Mouse (Mus musculus): ENCODE results near the gene 9630041A04Rik. TPM values are rescaled to one million over a fixed set of nuclear protein-coding genes. Genes with fewer than 3 reads are reported as not detected.

The 9630041A04Rik gene
- polyA plus RNA-seq (2015; fragmentation: Nextera tagmentation; extraction: Ambion mirVana) = not detected in 2 replicates

- Histone ChIP-seq H3K9ac (ENCODE audit: low read depth, low read length) (no peak within 1 kb of the TSS), H3K36me3 (ENCODE audit: insufficient read depth, low read length) (no peaks in the 10 kb centered on the region), H3K4me1 (replicated peaks; ENCODE audit: insufficient read depth, low read length) (no peaks in the 10 kb centered on the region), H3K27ac (no peak within 1 kb of the TSS), H3K4me3 (replicated peaks; ENCODE audit: low read depth, low read length) (no peak within 1 kb of the TSS), H3K4me2 (ENCODE audit: low read length) (peak within 1 kb of the TSS; percentile 34; the same call in 1 of the 2 replicates), H3K27me3 (ENCODE audit: insufficient read depth, low read length) (no peaks in the 10 kb centered on the region), H3K9me3 (replicated peaks; ENCODE audit: low read length) (no peaks in the 10 kb centered on the region)
- TF ChIP-seq CTCF (IDR thresholded peaks at IDR 0.05; ENCODE audit: low read depth) = no peak
- WGBS = 59% methylated on average over 15 of the region's 15 CpGs
- ATAC-seq (replicated peaks; ENCODE audit: low FRiP score, low read depth) = no peak; the same call in 1 of the 2 replicates
- DNase-seq (ENCODE audit: low spot score) = no peak
Observed at GRCm38 (mm10) chr9:101861596-101862471, at the start of gene 9630041A04Rik. TSS of gene 9630041A04Rik (plus strand) at chr9:101861841.

GRCm38 (mm10) chr9:101823896-101824295 lies 37.7 kb upstream of the 9630041A04Rik start:
- no peak for TF ChIP-seq CTCF (IDR thresholded peaks at IDR 0.05; ENCODE audit: low read depth)
- Histone ChIP-seq H3K4me1 (replicated peaks; ENCODE audit: insufficient read depth, low read length) (no peaks in the 10 kb centered on the region), H3K27me3 (ENCODE audit: insufficient read depth, low read length) (no peaks in the 10 kb centered on the region), H3K36me3 (ENCODE audit: insufficient read depth, low read length) (no peaks in the 10 kb centered on the region), H3K9ac (ENCODE audit: low read depth, low read length) (no peak overlapping the region), H3K9me3 (replicated peaks; ENCODE audit: low read length) (no peaks in the 10 kb centered on the region), H3K27ac (no peak overlapping the region), H3K4me2 (ENCODE audit: low read length) (no peak overlapping the region), H3K4me3 (replicated peaks; ENCODE audit: low read depth, low read length) (no peak overlapping the region)
- no peak for ATAC-seq (replicated peaks; ENCODE audit: low FRiP score, low read depth)
- WGBS = 92% methylated on average over 7 of the region's 7 CpGs
- DNase-seq (ENCODE audit: low spot score) = no peak

GRCm38 (mm10) chr9:101825626-101826025 lies 36.0 kb upstream of the 9630041A04Rik start:
- no peaks in the 10 kb centered on the region for H3K9me3 ChIP-seq (replicated peaks; ENCODE audit: low read length)
- H3K27me3 ChIP-seq (ENCODE audit: insufficient read depth, low read length) = no peaks in the 10 kb centered on the region
- H3K4me2 ChIP-seq (ENCODE audit: low read length) = no peak overlapping the region
- H3K4me3 ChIP-seq (replicated peaks; ENCODE audit: low read depth, low read length) = no peak overlapping the region
- no peaks in the 10 kb centered on the region for H3K36me3 ChIP-seq (ENCODE audit: insufficient read depth, low read length)
- H3K4me1 ChIP-seq (replicated peaks; ENCODE audit: insufficient read depth, low read length) = no peaks in the 10 kb centered on the region
- ATAC-seq (replicated peaks; ENCODE audit: low FRiP score, low read depth) = no peak
- H3K9ac ChIP-seq (ENCODE audit: low read depth, low read length) = no peak overlapping the region
- TF ChIP-seq CTCF (IDR thresholded peaks at IDR 0.05; ENCODE audit: low read depth) = no peak
- DNase-seq (ENCODE audit: low spot score) = no peak
- WGBS = 78% methylated on average over 8 of the region's 8 CpGs
- no peak overlapping the region for H3K27ac ChIP-seq

DNA sequence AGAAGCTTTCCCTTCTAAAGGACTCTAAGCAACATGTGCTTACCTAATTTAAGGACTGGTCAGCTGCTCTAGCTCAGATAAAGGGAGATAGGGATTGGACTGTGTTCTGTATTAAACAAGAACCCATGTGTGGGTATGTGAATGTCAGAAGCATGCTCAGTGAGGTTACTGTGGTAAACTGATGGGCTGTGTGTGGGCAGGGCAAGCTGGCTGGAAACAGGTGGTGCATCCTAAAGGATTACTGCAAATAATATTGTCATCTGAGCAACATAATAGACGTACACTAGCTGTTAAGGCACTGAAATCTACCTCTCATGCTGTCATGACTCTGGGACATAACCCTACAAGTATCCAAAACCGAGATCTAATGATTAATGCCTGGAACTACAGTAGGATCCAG lies 28.0 kb upstream of the 9630041A04Rik start:
- Histone ChIP-seq H3K9ac (ENCODE audit: low read depth, low read length) (no peak overlapping the region), H3K27me3 (ENCODE audit: insufficient read depth, low read length) (no peaks in the 10 kb centered on the region), H3K9me3 (replicated peaks; ENCODE audit: low read length) (no peaks in the 10 kb centered on the region), H3K4me1 (replicated peaks; ENCODE audit: insufficient read depth, low read length) (no peaks in the 10 kb centered on the region), H3K4me3 (replicated peaks; ENCODE audit: low read depth, low read length) (no peak overlapping the region), H3K36me3 (ENCODE audit: insufficient read depth, low read length) (no peaks in the 10 kb centered on the region), H3K27ac (no peak overlapping the region), H3K4me2 (ENCODE audit: low read length) (no peak overlapping the region)
- no peak for ATAC-seq (replicated peaks; ENCODE audit: low FRiP score, low read depth)
- no peak for TF ChIP-seq CTCF (IDR thresholded peaks at IDR 0.05; ENCODE audit: low read depth)
- 69% methylated on average over 2 of the region's 2 CpGs for WGBS
- no peak for DNase-seq (ENCODE audit: low spot score)

- WGBS = 91% methylated on average over 11 of the region's 11 CpGs
- Histone ChIP-seq H3K4me2 (ENCODE audit: low read length) (no peak overlapping the region), H3K4me3 (replicated peaks; ENCODE audit: low read depth, low read length) (no peak overlapping the region), H3K36me3 (ENCODE audit: insufficient read depth, low read length) (no peaks in the 10 kb centered on the region), H3K9ac (ENCODE audit: low read depth, low read length) (no peak overlapping the region), H3K9me3 (replicated peaks; ENCODE audit: low read length) (no peaks in the 10 kb centered on the region), H3K27me3 (ENCODE audit: insufficient read depth, low read length) (no peaks in the 10 kb centered on the region), H3K4me1 (replicated peaks; ENCODE audit: insufficient read depth, low read length) (no peaks in the 10 kb centered on the region), H3K27ac (no peak overlapping the region)
- no peak for TF ChIP-seq CTCF (IDR thresholded peaks at IDR 0.05; ENCODE audit: low read depth)
- ATAC-seq (replicated peaks; ENCODE audit: low FRiP score, low read depth) (no peak), DNase-seq (ENCODE audit: low spot score) (no peak)
Observed at GRCm38 (mm10) chr9:101841101-101841500, 20.5 kb upstream of the 9630041A04Rik start.

DNA sequence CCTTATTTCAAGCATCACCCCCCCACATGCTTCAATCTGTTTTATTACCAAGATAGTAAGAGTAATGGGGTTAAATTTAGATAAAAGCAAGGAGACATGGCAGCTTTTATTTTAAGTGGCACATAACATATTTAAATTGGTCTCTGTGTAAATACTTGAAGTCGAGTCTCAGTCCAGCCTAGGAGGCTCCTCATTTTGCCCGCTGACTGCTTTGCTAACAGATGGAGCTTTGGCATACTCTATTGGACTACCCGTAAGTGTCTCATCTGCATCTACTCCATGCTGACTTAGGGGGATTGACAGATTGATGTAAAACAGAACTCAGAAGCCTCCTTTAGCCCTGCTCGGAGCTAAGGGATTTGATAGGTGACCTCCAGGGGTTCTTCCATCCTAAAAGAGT lies 17.7 kb upstream of the 9630041A04Rik start:
- H3K36me3 ChIP-seq (ENCODE audit: insufficient read depth, low read length) = no peaks in the 10 kb centered on the region
- 78% methylated on average over 4 of the region's 4 CpGs for WGBS
- ATAC-seq (replicated peaks; ENCODE audit: low FRiP score, low read depth) (no peak), DNase-seq (ENCODE audit: low spot score) (no peak)
- H3K27me3 ChIP-seq (ENCODE audit: insufficient read depth, low read length) = no peaks in the 10 kb centered on the region
- H3K4me3 ChIP-seq (replicated peaks; ENCODE audit: low read depth, low read length) = no peak overlapping the region
- no peak overlapping the region for H3K9ac ChIP-seq (ENCODE audit: low read depth, low read length)
- no peak overlapping the region for H3K27ac ChIP-seq
- no peaks in the 10 kb centered on the region for H3K4me1 ChIP-seq (replicated peaks; ENCODE audit: insufficient read depth, low read length)
- no peak for TF ChIP-seq CTCF (IDR thresholded peaks at IDR 0.05; ENCODE audit: low read depth)
- no peak overlapping the region for H3K4me2 ChIP-seq (ENCODE audit: low read length)
- H3K9me3 ChIP-seq (replicated peaks; ENCODE audit: low read length) = no peaks in the 10 kb centered on the region

All from kidney, postnatal 0 days (tissue).